Mouse (Mus musculus) ES-Bruce4 (cell line): Measurements from ENCODE around the gene Olfr734. TPM values are rescaled to one million over a fixed set of nuclear protein-coding genes. Genes with fewer than 3 reads are reported as not detected.

Experiments
- H3K27ac ChIP-seq: 2 replicates; pipeline ENCODE4 v1.5.1; 2012; ENCODE audit warnings: low read length, inconsistent platforms; ENCODE audit not compliant: insufficient read depth
- H3K27me3 ChIP-seq: 2 replicates; pipeline ENCODE4 v1.6.1; 2012; ENCODE audit warnings: mild to moderate bottlenecking, low read length, inconsistent platforms; ENCODE audit not compliant: control insufficient read depth, poor library complexity, insufficient read depth, severe bottlenecking
- H3K36me3 ChIP-seq: 2 replicates; pipeline ENCODE4 v1.6.1; 2012; ENCODE audit warnings: inconsistent platforms, mild to moderate bottlenecking, low read length, moderate library complexity; ENCODE audit not compliant: control insufficient read depth, poor library complexity, insufficient read depth, severe bottlenecking
- H3K4me1 ChIP-seq: one replicate; pipeline ENCODE4 v1.8.1; 2011; ENCODE audit warnings: low read length; ENCODE audit not compliant: control insufficient read depth, insufficient read depth
- H3K4me3 ChIP-seq: 2 replicates; pipeline ENCODE4 v1.5.1; 2011; ENCODE audit warnings: low read depth, mild to moderate bottlenecking, low read length
- H3K9ac ChIP-seq: 2 replicates; pipeline ENCODE4 v1.6.1; 2012; ENCODE audit warnings: low read depth, mild to moderate bottlenecking, inconsistent platforms; ENCODE audit not compliant: poor library complexity, severe bottlenecking
- H3K9me3 ChIP-seq: replicated peaks from 2 replicates; pipeline ENCODE4 v1.6.1; 2012; ENCODE audit warnings: mild to moderate bottlenecking, low read length, inconsistent platforms; ENCODE audit not compliant: control insufficient read depth, poor library complexity, insufficient read depth, severe bottlenecking
- CTCF ChIP-seq: IDR thresholded peaks from one replicate; pipeline ENCODE4 v1.8.1; 2011; ENCODE audit warnings: low read depth, low read length
- EP300 ChIP-seq: IDR thresholded peaks from 2 replicates; pipeline ENCODE4 v1.6.1; 2011; ENCODE audit warnings: low read depth, low read length; ENCODE audit not compliant: insufficient read depth
- POLR2A ChIP-seq: IDR thresholded peaks from one replicate; pipeline ENCODE4 v1.8.1; 2011; ENCODE audit warnings: low read length; ENCODE audit not compliant: insufficient read depth
- polyA plus RNA-seq: library from polyadenylated mRNA; stranded (reverse); fragments of >200 nt; gene quantifications from 2 replicates; pipeline ENCODE4 v1.2.4, GENCODE M21; 2011; ENCODE audit warnings: low read depth; ENCODE audit not compliant: missing spikeins, insufficient read depth, insufficient read length

Gene Olfr734
- polyA plus RNA-seq, 1 experiment: not detected

GRCm38 (mm10) chr14:50348796-50349195 lies 22.2 kb upstream of the Olfr734 start, which contains the start of gene Olfr735:
Gene Olfr735, minus strand, starts transcription at chr14:50348872.
- Histone ChIP-seq H3K36me3 (no peaks in the 10 kb centered on the region), H3K9ac (no peak within 1 kb of the TSS), H3K9me3 (no peaks in the 10 kb centered on the region), H3K4me3 (no peak within 1 kb of the TSS), H3K4me1 (no peaks in the 10 kb centered on the region), H3K27ac (no peak within 1 kb of the TSS), H3K27me3 (no peaks in the 10 kb centered on the region)
- no peak for TF ChIP-seq CTCF
- TF ChIP-seq EP300: no peak
- TF ChIP-seq POLR2A: no peak

- H3K36me3 ChIP-seq: no peaks in the 10 kb centered on the region
- no peaks in the 10 kb centered on the region for H3K27me3 ChIP-seq
- H3K9me3 ChIP-seq: no peaks in the 10 kb centered on the region
- H3K4me3 ChIP-seq: no peak within 1 kb of the TSS
- TF ChIP-seq EP300 (no peak), POLR2A (no peak), CTCF (no peak)
- H3K4me1 ChIP-seq: no peaks in the 10 kb centered on the region
- no peak within 1 kb of the TSS for H3K27ac ChIP-seq
- no peak within 1 kb of the TSS for H3K9ac ChIP-seq
Observed at GRCm38 (mm10) chr14:50301422-50301821, 25.1 kb downstream of the Olfr734 start, which contains the start of gene Olfr733. Gene Olfr733, minus strand, starts transcription at chr14:50301522.

GRCm38 (mm10) chr14:50284106-50284505 lies 42.5 kb downstream of the Olfr734 start, which contains the start of gene Olfr732:
Gene Olfr732, minus strand, starts transcription at chr14:50284206.
- H3K27me3 ChIP-seq: no peaks in the 10 kb centered on the region
- no peak for TF ChIP-seq POLR2A
- no peaks in the 10 kb centered on the region for H3K9me3 ChIP-seq
- H3K4me1 ChIP-seq: no peaks in the 10 kb centered on the region
- no peak within 1 kb of the TSS for H3K27ac ChIP-seq
- no peak within 1 kb of the TSS for H3K4me3 ChIP-seq
- no peaks in the 10 kb centered on the region for H3K36me3 ChIP-seq
- no peak within 1 kb of the TSS for H3K9ac ChIP-seq

Other genes with a start within 250 kb of the Olfr734 start
- gene Olfr726, start 235.8 kb downstream of the Olfr734 start, polyA plus RNA-seq: not detected in 2 replicates
- gene Olfr727, start 203.6 kb downstream of the Olfr734 start, polyA plus RNA-seq: not detected in 2 replicates
- gene Olfr728, start 184.1 kb downstream of the Olfr734 start, polyA plus RNA-seq: not detected in 2 replicates
- gene Olfr729, start 173.9 kb downstream of the Olfr734 start, polyA plus RNA-seq: 0.13 TPM in 1 of 2 replicates, not detected in the other
- not detected in 2 replicates for gene Olfr730, start 138.6 kb downstream of the Olfr734 start, polyA plus RNA-seq
- gene Olfr731, start 84.9 kb downstream of the Olfr734 start, polyA plus RNA-seq: not detected in 2 replicates
- not detected in 2 replicates for gene Olfr732, start 42.6 kb downstream of the Olfr734 start, polyA plus RNA-seq
- gene Olfr733, start 25.2 kb downstream of the Olfr734 start, polyA plus RNA-seq: not detected in 2 replicates
- not detected in 2 replicates for gene Olfr735, start 22.1 kb upstream of the Olfr734 start, polyA plus RNA-seq
- gene Tlr11, start 31.2 kb upstream of the Olfr734 start, polyA plus RNA-seq: not detected in 2 replicates
- not detected in 2 replicates for gene Olfr736, start 54.4 kb upstream of the Olfr734 start, polyA plus RNA-seq
- gene Olfr738, start 80.8 kb upstream of the Olfr734 start, polyA plus RNA-seq: not detected in 2 replicates
- gene Olfr739, start 91.9 kb upstream of the Olfr734 start, polyA plus RNA-seq: not detected in 2 replicates
- not detected in 2 replicates for gene Olfr740, start 118.8 kb upstream of the Olfr734 start, polyA plus RNA-seq
- not detected in 2 replicates for gene Olfr741, start 146.0 kb upstream of the Olfr734 start, polyA plus RNA-seq
- gene Olfr742, start 176.8 kb upstream of the Olfr734 start, polyA plus RNA-seq: not detected in 2 replicates
- gene Olfr743, start 195.1 kb upstream of the Olfr734 start, polyA plus RNA-seq: not detected in 2 replicates